Mouse (Mus musculus) liver, adult 2 months (tissue): ENCODE measurements around the gene Map4k1.

Experiments
- CTCF ChIP-seq: fragments of 200-500 bp; IDR thresholded peaks from 2 replicates; pipeline ENCODE4 v1.5.1; 2011; ENCODE audit warnings: low read depth, low read length, control low read depth
- POLR2A ChIP-seq: fragments of 200-500 bp; IDR thresholded peaks from 2 replicates; pipeline ENCODE4 v1.6.1; 2011; ENCODE audit warnings: low read length, control low read depth; ENCODE audit not compliant: insufficient read depth; ENCODE audit errors: extremely low read depth

GRCm38 (mm10) chr7:29048070-29048469 lies 66.2 kb downstream of the Map4k1 start:
- TF ChIP-seq CTCF (no peak), POLR2A (no peak)
